Mouse (Mus musculus): ENCODE results near the gene Cbx1. TPM values are rescaled to one million over a fixed set of nuclear protein-coding genes. Genes with fewer than 3 reads are reported as not detected.
A peak's percentile ranks its signal among the peaks of the same experiment; 100 is the strongest.

The Cbx1 gene
- polyA plus RNA-seq, 1 experiment from 2014 or later: 112 TPM

DNA sequence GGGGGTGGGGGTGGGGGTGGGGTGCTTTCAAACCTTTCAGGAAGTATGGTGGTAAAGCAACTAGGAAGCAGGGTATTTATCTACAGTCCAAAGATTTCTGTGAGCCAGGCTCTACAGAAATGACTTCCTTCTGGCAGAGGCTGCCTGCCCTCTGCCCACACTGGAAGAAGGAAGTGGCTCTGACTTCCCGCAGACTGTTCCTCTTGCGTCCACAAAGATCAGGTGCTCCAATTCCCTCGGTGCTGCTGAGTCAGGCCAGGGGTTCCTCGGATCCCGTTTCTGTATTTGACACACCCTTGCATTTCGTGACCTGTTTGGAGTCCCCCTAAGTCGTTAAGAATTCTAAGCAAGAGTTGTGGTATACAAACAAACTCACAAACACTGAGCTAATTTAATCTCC is 23.3 kb upstream of the Cbx1 start:
- Histone ChIP-seq H3K36me3 (ENCODE audit: insufficient read depth) (peaks cover 27% of the 10 kb centered on the region; the same call in 1 of the 2 replicates), H3K4me2 (no peak overlapping the region), H3K27me3 (ENCODE audit: insufficient read depth, low read length) (no peaks in the 10 kb centered on the region), H3K4me1 (ENCODE audit: insufficient read depth) (no peaks in the 10 kb centered on the region; the same call in 1 of the 2 replicates), H3K27ac (ENCODE audit: low read depth) (peak overlapping the region; percentile 21; the same call in 1 of the 2 replicates), H3K4me3 (ENCODE audit: low read depth, low read length) (no peak overlapping the region), H3K9ac (no peak overlapping the region), H3K9me3 (ENCODE audit: low read depth, low read length) (no peaks in the 10 kb centered on the region)
- peak; percentile 39 for DNase-seq
- ATAC-seq (ENCODE audit: insufficient read depth): no peak
- 56% methylated on average over 7 of the region's 7 CpGs for WGBS
- TF ChIP-seq CTCF (IDR thresholded peaks at IDR 0.05; ENCODE audit: low read depth): no peak

DNA sequence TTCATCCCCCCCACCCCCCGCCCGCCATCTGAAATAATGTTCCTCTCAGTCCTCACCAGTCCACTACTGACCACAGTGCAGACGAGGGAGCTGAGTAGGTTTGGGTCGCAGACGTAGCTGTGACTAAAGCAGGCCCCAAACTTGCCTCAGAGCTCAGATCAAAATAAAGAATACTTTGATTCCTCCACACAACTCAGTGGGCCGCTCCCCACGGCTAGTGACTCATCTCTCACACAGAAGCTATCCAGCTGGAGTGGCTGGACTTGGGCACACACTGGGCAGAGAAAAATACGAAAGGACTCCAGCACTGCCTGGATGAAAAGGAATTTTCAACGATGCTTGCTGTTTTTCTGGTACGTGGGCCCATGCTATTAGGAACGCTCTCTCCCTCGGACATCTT is 22.4 kb upstream of the Cbx1 start:
- Histone ChIP-seq H3K27ac (ENCODE audit: low read depth) (no peak overlapping the region), H3K9me3 (ENCODE audit: low read depth, low read length) (no peaks in the 10 kb centered on the region), H3K27me3 (ENCODE audit: insufficient read depth, low read length) (no peaks in the 10 kb centered on the region), H3K4me1 (ENCODE audit: insufficient read depth) (no peaks in the 10 kb centered on the region; the same call in 1 of the 2 replicates), H3K36me3 (ENCODE audit: insufficient read depth) (peaks cover 30% of the 10 kb centered on the region), H3K9ac (no peak overlapping the region), H3K4me3 (ENCODE audit: low read depth, low read length) (no peak overlapping the region), H3K4me2 (no peak overlapping the region)
- WGBS: 70% methylated on average over 12 of the region's 12 CpGs
- DNase-seq: no peak
- ATAC-seq (ENCODE audit: insufficient read depth): no peak
- no peak for TF ChIP-seq CTCF (IDR thresholded peaks at IDR 0.05; ENCODE audit: low read depth)

DNA sequence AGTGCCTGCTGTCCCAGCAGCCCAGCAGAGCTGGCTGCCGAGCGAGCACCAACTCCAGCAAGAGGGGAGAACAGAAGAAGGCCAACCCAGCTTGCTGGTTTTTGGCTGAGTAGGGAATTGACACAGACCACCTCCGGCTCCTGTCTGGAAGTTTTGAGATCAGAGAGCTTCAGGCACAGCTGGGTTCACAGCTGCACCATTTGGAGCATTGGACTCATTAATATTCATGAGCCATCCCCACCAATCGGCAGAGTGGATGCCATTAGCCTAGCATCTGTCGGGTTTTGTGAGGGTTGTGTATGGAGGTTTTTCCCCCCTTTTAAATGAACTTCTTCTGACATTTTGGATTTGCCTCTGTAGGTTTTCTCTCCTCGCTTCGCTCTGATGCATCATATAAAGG is 21.8 kb upstream of the Cbx1 start:
- ATAC-seq (ENCODE audit: insufficient read depth): no peak
- DNase-seq: peak; percentile 20
- WGBS: 52% methylated on average over 7 of the region's 7 CpGs
- Histone ChIP-seq H3K9me3 (ENCODE audit: low read depth, low read length) (no peaks in the 10 kb centered on the region), H3K27me3 (ENCODE audit: insufficient read depth, low read length) (no peaks in the 10 kb centered on the region), H3K36me3 (ENCODE audit: insufficient read depth) (peaks cover 35% of the 10 kb centered on the region), H3K4me2 (no peak overlapping the region), H3K4me1 (ENCODE audit: insufficient read depth) (no peaks in the 10 kb centered on the region; the same call in 1 of the 2 replicates), H3K27ac (ENCODE audit: low read depth) (no peak overlapping the region), H3K4me3 (ENCODE audit: low read depth, low read length) (no peak overlapping the region), H3K9ac (no peak overlapping the region)
- no peak for TF ChIP-seq CTCF (IDR thresholded peaks at IDR 0.05; ENCODE audit: low read depth)

DNA sequence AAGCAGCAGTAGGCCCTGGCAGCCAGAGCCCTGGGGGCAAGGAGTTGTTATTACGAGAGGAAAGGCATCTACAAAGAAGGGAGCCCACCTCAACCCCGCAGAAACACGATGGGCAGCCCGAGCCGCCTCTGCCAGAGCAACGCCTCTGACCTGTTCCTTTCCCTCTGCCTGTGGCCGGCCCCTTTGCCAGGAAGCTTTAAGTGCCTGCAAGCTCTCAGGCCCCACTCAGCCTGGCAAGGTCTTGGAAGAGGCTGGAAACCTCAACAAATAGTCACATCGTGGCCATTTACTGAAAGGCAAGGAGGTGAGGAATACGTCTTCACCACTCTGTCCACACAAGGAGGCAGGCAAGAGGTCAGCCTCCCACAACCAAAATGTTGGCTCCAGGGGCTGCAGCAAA is 20.7 kb upstream of the Cbx1 start:
- H3K9me3 ChIP-seq (ENCODE audit: low read depth, low read length): no peaks in the 10 kb centered on the region
- H3K9ac ChIP-seq: peak overlapping the region; percentile 46
- H3K4me1 ChIP-seq (ENCODE audit: insufficient read depth): no peaks in the 10 kb centered on the region; the same call in 1 of the 2 replicates
- 48% methylated on average over 9 of the region's 9 CpGs for WGBS
- DNase-seq (peak; percentile 18), ATAC-seq (ENCODE audit: insufficient read depth) (no peak)
- H3K36me3 ChIP-seq (ENCODE audit: insufficient read depth): peaks cover 46% of the 10 kb centered on the region
- H3K27ac ChIP-seq (ENCODE audit: low read depth): peak overlapping the region; percentile 79
- 0 out of 2 replicates have a peak overlapping the region, but pooled peaks have one; percentile 4 for H3K4me2 ChIP-seq
- H3K4me3 ChIP-seq (ENCODE audit: low read depth, low read length): no peak overlapping the region
- H3K27me3 ChIP-seq (ENCODE audit: insufficient read depth, low read length): no peaks in the 10 kb centered on the region
- no peak for TF ChIP-seq CTCF (IDR thresholded peaks at IDR 0.05; ENCODE audit: low read depth)

- Histone ChIP-seq H3K27me3 (ENCODE audit: insufficient read depth, low read length) (no peaks in the 10 kb centered on the region), H3K4me1 (ENCODE audit: insufficient read depth) (peaks cover 1% of the 10 kb centered on the region; the same call in 1 of the 2 replicates), H3K4me2 (no peak overlapping the region), H3K36me3 (ENCODE audit: insufficient read depth) (peaks cover 52% of the 10 kb centered on the region), H3K9ac (no peak overlapping the region), H3K9me3 (ENCODE audit: low read depth, low read length) (no peaks in the 10 kb centered on the region), H3K4me3 (ENCODE audit: low read depth, low read length) (no peak overlapping the region), H3K27ac (ENCODE audit: low read depth) (no peak overlapping the region)
- no peak for ATAC-seq (ENCODE audit: insufficient read depth)
- TF ChIP-seq CTCF (IDR thresholded peaks at IDR 0.05; ENCODE audit: low read depth): no peak
- DNase-seq: no peak
- 94% methylated on average over 9 of the region's 9 CpGs for WGBS
These were observed 17.5 kb upstream of the Cbx1 start for GRCm38 (mm10) chr11:96771274-96771975.

- 82% methylated on average over 9 of the region's 9 CpGs for WGBS
- no peak overlapping the region for H3K4me2 ChIP-seq
- no peak for DNase-seq
- H3K36me3 ChIP-seq (ENCODE audit: insufficient read depth): peaks cover 52% of the 10 kb centered on the region
- H3K9me3 ChIP-seq (ENCODE audit: low read depth, low read length): no peaks in the 10 kb centered on the region
- H3K27ac ChIP-seq (ENCODE audit: low read depth): no peak overlapping the region
- H3K4me1 ChIP-seq (ENCODE audit: insufficient read depth): peaks cover 6% of the 10 kb centered on the region; the same call in 1 of the 2 replicates
- no peak for TF ChIP-seq CTCF (IDR thresholded peaks at IDR 0.05; ENCODE audit: low read depth)
- no peak overlapping the region for H3K4me3 ChIP-seq (ENCODE audit: low read depth, low read length)
- no peak overlapping the region for H3K9ac ChIP-seq
- no peak for ATAC-seq (ENCODE audit: insufficient read depth)
- H3K27me3 ChIP-seq (ENCODE audit: insufficient read depth, low read length): no peaks in the 10 kb centered on the region
These were observed 16.5 kb upstream of the Cbx1 start for GRCm38 (mm10) chr11:96772413-96772812.

DNA sequence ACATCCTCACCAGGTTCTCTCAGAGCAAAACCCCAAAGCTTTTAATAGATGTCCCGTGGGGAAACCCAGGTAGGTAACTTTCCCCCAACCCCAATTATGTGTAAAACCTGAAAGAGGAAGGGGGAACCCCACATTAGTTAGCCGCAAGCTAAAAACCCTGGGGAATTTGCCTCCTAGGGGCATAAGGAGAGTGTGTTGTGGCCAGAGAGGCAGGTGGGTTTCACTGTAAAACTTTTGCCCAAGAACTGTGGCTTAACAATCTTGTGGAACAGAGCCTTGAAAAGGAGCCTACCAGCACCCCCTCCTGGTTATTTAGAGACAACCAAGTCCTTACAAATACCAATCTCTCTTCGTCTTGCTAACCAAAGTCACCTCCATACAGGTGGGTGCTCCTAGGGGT is 14.4 kb upstream of the Cbx1 start:
- H3K4me3 ChIP-seq (ENCODE audit: low read depth, low read length): no peak overlapping the region
- no peak overlapping the region for H3K27ac ChIP-seq (ENCODE audit: low read depth)
- peak; percentile 23; the same call in 1 of the 2 replicates for TF ChIP-seq CTCF (IDR thresholded peaks at IDR 0.05; ENCODE audit: low read depth)
- no peaks in the 10 kb centered on the region for H3K27me3 ChIP-seq (ENCODE audit: insufficient read depth, low read length)
- no peak overlapping the region for H3K9ac ChIP-seq
- peak; percentile 24 for DNase-seq
- H3K9me3 ChIP-seq (ENCODE audit: low read depth, low read length): no peaks in the 10 kb centered on the region
- peaks cover 35% of the 10 kb centered on the region for H3K36me3 ChIP-seq (ENCODE audit: insufficient read depth)
- H3K4me2 ChIP-seq: no peak overlapping the region
- peaks cover 6% of the 10 kb centered on the region; the same call in 1 of the 2 replicates for H3K4me1 ChIP-seq (ENCODE audit: insufficient read depth)
- no peak for ATAC-seq (ENCODE audit: insufficient read depth)
- 80% methylated on average over 3 of the region's 3 CpGs for WGBS

Data from lung, embryonic 14.5 days (tissue).